1 mouse cellular context compared by ENCODE assay signal in genomic region chr3:88645937-88646336, GRCm38 (mm10).
TF ChIP-seq lines count a peak whose summit lies in the region.

No protein-coding gene starts in this region.

TF ChIP-seq in CH12.LX, 34 proteins besides CTCF, POLR2A, EP300 and RAD21 (continued from another document):
- TF ChIP-seq JUN (IDR thresholded peaks at IDR 0.05; ENCODE audit: insufficient read depth, low read depth, low read length) = no peak
- no peak for TF ChIP-seq PAX5 (IDR thresholded peaks at IDR 0.05; ENCODE audit: low read length)
- TF ChIP-seq TBP (conservative IDR thresholded peaks at IDR 0.05; ENCODE audit: low read depth, low read length) = no peak
- no peak for TF ChIP-seq TCF12 (IDR thresholded peaks at IDR 0.05; ENCODE audit: low read depth, low read length)
- no peak for TF ChIP-seq ETS1 (conservative IDR thresholded peaks at IDR 0.05; ENCODE audit: low read depth, low read length)
- TF ChIP-seq ZKSCAN1 (IDR thresholded peaks at IDR 0.05; ENCODE audit: borderline replicate concordance, low read depth, low read length) = no peak
- TF ChIP-seq IRF4 (IDR thresholded peaks at IDR 0.05; ENCODE audit: low read depth, low read length) = no peak
- TF ChIP-seq GABPA (IDR thresholded peaks at IDR 0.05; ENCODE audit: insufficient replicate concordance, low read depth, low read length) = no peak
